Mouse (Mus musculus) G1E (cell line): ENCODE data around the gene Chst12.

Source experiments
- CTCF ChIP-seq: IDR thresholded peaks from 2 replicates; pipeline ENCODE4 v1.5.1; 2012; ENCODE audit warnings: low read depth, low read length, inconsistent platforms, mixed read lengths
- TAL1 ChIP-seq: conservative IDR thresholded peaks from 2 replicates; pipeline ENCODE4 v1.6.1; 2012; ENCODE audit warnings: low read depth, low read length, inconsistent platforms, mixed read lengths

GRCm38 (mm10) chr5:140545651-140546050 is 40.3 kb downstream of the Chst12 start:
- TF ChIP-seq CTCF (no peak), TAL1 (no peak)
